Mouse (Mus musculus) MN1 (cell line): ENCODE data around the gene Angpt4.

Source experiments
- DNase-seq: peaks from one replicate; pipeline ENCODE4 v3.0.0-alpha.2; 2016; ENCODE audit warnings: low spot score

The Angpt4 gene

GRCm38 (mm10) chr2:151910919-151911500 lies at the start of gene Angpt4:
TSS of gene Angpt4 (plus strand) at chr2:151911210.
- DNase-seq = no peak

- DNase-seq = peak; percentile 44
These were observed 48.7 kb upstream of the Angpt4 start for GRCm38 (mm10) chr2:151862257-151862810.

- no peak for DNase-seq
These were observed 46.1 kb upstream of the Angpt4 start for GRCm38 (mm10) chr2:151864941-151865340.

GRCm38 (mm10) chr2:151866487-151866886 lies 44.5 kb upstream of the Angpt4 start:
- peak; percentile 63 for DNase-seq

- no peak for DNase-seq
These were observed 42.8 kb upstream of the Angpt4 start for GRCm38 (mm10) chr2:151868196-151868595.

GRCm38 (mm10) chr2:151874551-151874950 lies 36.5 kb upstream of the Angpt4 start:
- DNase-seq = peak; percentile 49

GRCm38 (mm10) chr2:151876012-151876485 lies 35.0 kb upstream of the Angpt4 start:
- DNase-seq = peak; percentile 64

GRCm38 (mm10) chr2:151878645-151879044 lies 32.4 kb upstream of the Angpt4 start:
- DNase-seq = no peak

GRCm38 (mm10) chr2:151879760-151880159 lies 31.2 kb upstream of the Angpt4 start:
- peak; percentile 53 for DNase-seq

GRCm38 (mm10) chr2:151891031-151891430 lies 20.0 kb upstream of the Angpt4 start:
- DNase-seq = peak; percentile 60

- DNase-seq = no peak
These were observed 17.8 kb upstream of the Angpt4 start for GRCm38 (mm10) chr2:151893122-151893774.

GRCm38 (mm10) chr2:151894209-151894980 lies 16.6 kb upstream of the Angpt4 start:
- DNase-seq = peak; percentile 74

GRCm38 (mm10) chr2:151895911-151896310 lies 15.1 kb upstream of the Angpt4 start:
- no peak for DNase-seq

- no peak for DNase-seq
These were observed 12.9 kb upstream of the Angpt4 start for GRCm38 (mm10) chr2:151898106-151898505.

- DNase-seq = peak; percentile 44
These were observed 10.2 kb upstream of the Angpt4 start for GRCm38 (mm10) chr2:151900845-151901244.

- DNase-seq = no peak
These were observed 7.7 kb upstream of the Angpt4 start for GRCm38 (mm10) chr2:151903267-151903666.

- no peak for DNase-seq
These were observed 7.1 kb upstream of the Angpt4 start for GRCm38 (mm10) chr2:151903933-151904332.

- DNase-seq = no peak
These were observed 6.4 kb upstream of the Angpt4 start for GRCm38 (mm10) chr2:151904636-151905035.

- DNase-seq = no peak
These were observed 4.0 kb upstream of the Angpt4 start for GRCm38 (mm10) chr2:151907020-151907419.

- no peak for DNase-seq
These were observed 1.6 kb upstream of the Angpt4 start for GRCm38 (mm10) chr2:151909386-151909785.

- DNase-seq = no peak
These were observed 512 bp upstream of the Angpt4 start for GRCm38 (mm10) chr2:151910498-151910897.

GRCm38 (mm10) chr2:151911751-151912150 lies 741 bp downstream of the Angpt4 start:
- DNase-seq = no peak

GRCm38 (mm10) chr2:151914120-151914519 lies 3.1 kb downstream of the Angpt4 start:
- no peak for DNase-seq
